Mouse (Mus musculus): Measurements from ENCODE around the gene Taar7b. TPM values are rescaled to one million over a fixed set of nuclear protein-coding genes. Genes with fewer than 3 reads are reported as not detected.

The Taar7b gene
- polyA plus RNA-seq (2012; fragmentation: generic; extraction: Trizol) = not detected

DNA sequence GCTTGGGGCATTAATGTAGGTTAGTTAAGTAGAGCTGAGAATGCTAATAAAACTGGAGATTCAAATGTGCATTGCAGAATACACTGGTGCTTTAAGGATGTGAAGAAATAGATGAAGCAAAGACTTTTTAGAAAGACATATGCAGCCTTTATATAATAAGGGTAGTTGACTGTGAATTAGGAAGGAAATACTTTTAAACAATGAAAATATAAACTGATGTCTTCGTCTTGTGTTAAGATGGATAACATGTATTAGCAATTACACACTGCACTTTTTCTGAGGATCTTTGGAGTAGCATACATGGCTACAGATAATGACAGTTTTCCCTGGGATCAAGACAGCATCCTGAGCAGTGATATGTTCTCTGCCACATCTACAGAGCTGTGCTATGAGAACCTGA is at the start of gene Taar7b:
Taar7b (plus strand) TSS at position 301 of the 400 bp plus-strand sequence.
- no peak within 1 kb of the TSS for H3K4me2 ChIP-seq (ENCODE audit: low read depth)
- TF ChIP-seq POLR2AphosphoS2 (IDR thresholded peaks at IDR 0.05; ENCODE audit: insufficient read length, low read depth) (no peak), TCF3 (IDR thresholded peaks at IDR 0.05; ENCODE audit: insufficient read length, low read depth) (no peak), SRF (IDR thresholded peaks at IDR 0.05; ENCODE audit: control insufficient read depth, insufficient read length, low read depth) (no peak), POLR2A (IDR thresholded peaks at IDR 0.05; ENCODE audit: insufficient read length, low read depth) (no peak), E2F4 (IDR thresholded peaks at IDR 0.05; ENCODE audit: insufficient read depth) (no peak), REST (IDR thresholded peaks at IDR 0.05; ENCODE audit: insufficient read depth, insufficient read length) (no peak), MYOG (IDR thresholded peaks at IDR 0.05; ENCODE audit: control insufficient read depth in 1 of 3, insufficient read depth in 1 of 3, insufficient read length in 2 of 3, low read depth in 2 of 3) (no peak)

DNA sequence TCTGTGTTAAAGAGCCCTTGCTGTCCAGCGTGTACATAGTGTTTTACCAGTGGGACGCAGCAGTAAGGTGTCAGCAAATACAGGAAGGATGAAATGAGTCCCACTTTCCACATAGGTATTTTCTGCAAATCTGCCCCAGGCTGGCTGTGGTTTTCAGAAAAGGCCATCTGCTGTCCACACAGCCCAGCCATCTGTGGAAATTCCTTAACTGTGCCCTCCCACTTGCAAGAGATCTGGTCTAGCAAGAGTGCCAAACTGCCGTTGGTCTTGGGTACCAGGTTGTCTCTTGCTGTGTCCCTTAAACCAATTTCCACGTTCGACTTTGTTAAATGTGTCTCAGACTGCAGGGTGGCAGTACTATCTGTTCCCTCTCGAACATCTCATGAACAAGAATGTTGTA is 48.0 kb upstream of the Taar7b start:
- Histone ChIP-seq H3K4me3 (no peak overlapping the region), H3K79me2 (ENCODE audit: control insufficient read depth, insufficient read depth) (no peaks in the 10 kb centered on the region), H3K4me2 (ENCODE audit: low read depth) (no peak overlapping the region), H3ac (ENCODE audit: control insufficient read depth, insufficient read length) (no peak overlapping the region), H3K36me3 (ENCODE audit: control insufficient read depth, insufficient read depth) (no peaks in the 10 kb centered on the region), H3K27me3 (ENCODE audit: control insufficient read depth, insufficient read depth, insufficient read length) (peaks cover 8% of the 10 kb centered on the region)
- no peak for TF ChIP-seq MYOG (IDR thresholded peaks at IDR 0.05; ENCODE audit: control insufficient read depth in 1 of 3, insufficient read depth in 1 of 3, insufficient read length in 2 of 3, low read depth in 2 of 3)
- TF ChIP-seq SRF (IDR thresholded peaks at IDR 0.05; ENCODE audit: control insufficient read depth, insufficient read length, low read depth) = no peak
- TF ChIP-seq TCF12 (IDR thresholded peaks at IDR 0.05; ENCODE audit: insufficient read depth, poor library complexity, severe bottlenecking) = no peak
- TF ChIP-seq MAX (IDR thresholded peaks at IDR 0.05; ENCODE audit: low read depth) = no peak
- no peak for TF ChIP-seq POLR2A (IDR thresholded peaks at IDR 0.05; ENCODE audit: insufficient read length, low read depth)
- TF ChIP-seq TCF3 (IDR thresholded peaks at IDR 0.05; ENCODE audit: insufficient read length, low read depth) = no peak
- TF ChIP-seq E2F4 (IDR thresholded peaks at IDR 0.05; ENCODE audit: insufficient read depth) = no peak
- no peak for TF ChIP-seq REST (IDR thresholded peaks at IDR 0.05; ENCODE audit: insufficient read depth, insufficient read length)
- TF ChIP-seq USF1 (IDR thresholded peaks at IDR 0.05; ENCODE audit: low read depth) = no peak
- no peak for TF ChIP-seq POLR2AphosphoS2 (IDR thresholded peaks at IDR 0.05; ENCODE audit: insufficient read length, low read depth)
- TF ChIP-seq MYOD1 (IDR thresholded peaks at IDR 0.05; ENCODE audit: control insufficient read depth in 1 of 3, insufficient read length in 2 of 3, low read depth in 2 of 3) = no peak
- no peak for TF ChIP-seq CEBPB (IDR thresholded peaks at IDR 0.05; ENCODE audit: insufficient read depth, poor library complexity, severe bottlenecking)

More for the DNA sequence above, at the start of gene Taar7b:
- H3K27me3 ChIP-seq (ENCODE audit: control insufficient read depth, insufficient read depth, insufficient read length) = no peaks in the 10 kb centered on the region
- no peak within 1 kb of the TSS for H3ac ChIP-seq (ENCODE audit: control insufficient read depth, insufficient read length)
- no peaks in the 10 kb centered on the region for H3K36me3 ChIP-seq (ENCODE audit: control insufficient read depth, insufficient read depth)
- no peak within 1 kb of the TSS for H3K4me3 ChIP-seq
- no peaks in the 10 kb centered on the region for H3K79me2 ChIP-seq (ENCODE audit: control insufficient read depth, insufficient read depth)

DNA sequence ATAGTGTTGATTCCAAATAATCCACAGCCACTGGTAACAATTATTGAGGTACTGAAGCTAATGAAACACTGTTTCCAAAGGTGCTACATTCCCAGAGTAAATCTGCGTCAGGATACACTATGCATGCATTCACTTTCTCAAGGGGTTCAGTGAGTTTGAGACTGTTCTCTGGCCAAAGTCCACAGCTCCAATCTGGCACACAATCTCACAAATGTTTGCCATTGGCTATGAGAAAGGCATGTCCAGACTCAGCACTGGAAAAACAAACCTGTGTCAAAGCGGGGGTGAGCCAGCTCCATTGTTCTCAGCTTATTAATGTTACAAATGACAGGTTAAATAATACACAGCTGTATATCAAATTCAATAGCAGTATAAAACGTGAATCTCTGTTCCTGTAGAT is 40.7 kb upstream of the Taar7b start:
- no peaks in the 10 kb centered on the region for H3K27me3 ChIP-seq (ENCODE audit: control insufficient read depth, insufficient read depth, insufficient read length)
- no peaks in the 10 kb centered on the region for H3K79me2 ChIP-seq (ENCODE audit: control insufficient read depth, insufficient read depth)
- H3K4me2 ChIP-seq (ENCODE audit: low read depth) = no peak overlapping the region
- no peak overlapping the region for H3K4me3 ChIP-seq
- no peaks in the 10 kb centered on the region for H3K36me3 ChIP-seq (ENCODE audit: control insufficient read depth, insufficient read depth)
- TF ChIP-seq SRF (IDR thresholded peaks at IDR 0.05; ENCODE audit: control insufficient read depth, insufficient read length, low read depth) = no peak
- no peak for TF ChIP-seq MYOD1 (IDR thresholded peaks at IDR 0.05; ENCODE audit: control insufficient read depth in 1 of 3, insufficient read length in 2 of 3, low read depth in 2 of 3)
- no peak for TF ChIP-seq TCF3 (IDR thresholded peaks at IDR 0.05; ENCODE audit: insufficient read length, low read depth)
- no peak for TF ChIP-seq POLR2A (IDR thresholded peaks at IDR 0.05; ENCODE audit: insufficient read length, low read depth)
- no peak for TF ChIP-seq MYOG (IDR thresholded peaks at IDR 0.05; ENCODE audit: control insufficient read depth in 1 of 3, insufficient read depth in 1 of 3, insufficient read length in 2 of 3, low read depth in 2 of 3)
- no peak for TF ChIP-seq TCF12 (IDR thresholded peaks at IDR 0.05; ENCODE audit: insufficient read depth, poor library complexity, severe bottlenecking)
- TF ChIP-seq REST (IDR thresholded peaks at IDR 0.05; ENCODE audit: insufficient read depth, insufficient read length) = no peak
- no peak for TF ChIP-seq USF1 (IDR thresholded peaks at IDR 0.05; ENCODE audit: low read depth)
- no peak for TF ChIP-seq POLR2AphosphoS2 (IDR thresholded peaks at IDR 0.05; ENCODE audit: insufficient read length, low read depth)
- no peak for TF ChIP-seq MAX (IDR thresholded peaks at IDR 0.05; ENCODE audit: low read depth)
- no peak for TF ChIP-seq CEBPB (IDR thresholded peaks at IDR 0.05; ENCODE audit: insufficient read depth, poor library complexity, severe bottlenecking)
- no peak for TF ChIP-seq E2F4 (IDR thresholded peaks at IDR 0.05; ENCODE audit: insufficient read depth)
- H3ac ChIP-seq (ENCODE audit: control insufficient read depth, insufficient read length) = no peak overlapping the region

DNA sequence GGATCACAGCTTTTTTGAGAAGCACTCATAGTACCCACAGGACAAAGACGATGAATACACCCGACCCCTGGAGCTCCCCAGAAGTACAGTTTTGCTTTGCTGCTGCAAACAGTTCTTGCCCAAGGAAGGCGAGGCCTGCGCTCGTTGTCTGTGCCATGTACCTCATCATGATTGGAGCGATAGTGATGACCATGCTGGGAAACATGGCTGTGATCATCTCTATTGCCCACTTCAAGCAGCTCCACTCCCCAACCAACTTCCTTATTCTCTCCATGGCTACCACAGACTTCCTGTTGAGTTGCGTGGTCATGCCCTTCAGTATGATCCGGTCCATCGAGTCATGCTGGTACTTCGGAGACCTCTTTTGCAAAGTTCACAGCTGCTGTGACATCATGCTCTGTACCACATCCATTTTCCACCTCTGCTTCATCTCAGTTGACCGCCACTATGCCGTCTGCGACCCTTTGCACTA is 39.3 kb upstream of the Taar7b start, which contains the start of gene Taar4:
Taar4 (plus strand) TSS at position 51 of the 472 bp plus-strand sequence.
- TF ChIP-seq E2F4 (IDR thresholded peaks at IDR 0.05; ENCODE audit: insufficient read depth) = no peak
- TF ChIP-seq MAX (IDR thresholded peaks at IDR 0.05; ENCODE audit: low read depth) = no peak
- TF ChIP-seq SRF (IDR thresholded peaks at IDR 0.05; ENCODE audit: control insufficient read depth, insufficient read length, low read depth) = no peak
- no peak for TF ChIP-seq MYOG (IDR thresholded peaks at IDR 0.05; ENCODE audit: control insufficient read depth in 1 of 3, insufficient read depth in 1 of 3, insufficient read length in 2 of 3, low read depth in 2 of 3)
- TF ChIP-seq TCF3 (IDR thresholded peaks at IDR 0.05; ENCODE audit: insufficient read length, low read depth) = no peak
- TF ChIP-seq REST (IDR thresholded peaks at IDR 0.05; ENCODE audit: insufficient read depth, insufficient read length) = no peak
- TF ChIP-seq POLR2A (IDR thresholded peaks at IDR 0.05; ENCODE audit: insufficient read length, low read depth) = no peak
- TF ChIP-seq CEBPB (IDR thresholded peaks at IDR 0.05; ENCODE audit: insufficient read depth, poor library complexity, severe bottlenecking) = no peak
- Histone ChIP-seq H3K4me3 (no peak within 1 kb of the TSS), H3K79me2 (ENCODE audit: control insufficient read depth, insufficient read depth) (no peaks in the 10 kb centered on the region), H3K4me2 (ENCODE audit: low read depth) (no peak within 1 kb of the TSS), H3ac (ENCODE audit: control insufficient read depth, insufficient read length) (no peak within 1 kb of the TSS), H3K27me3 (ENCODE audit: control insufficient read depth, insufficient read depth, insufficient read length) (peaks cover 5% of the 10 kb centered on the region), H3K36me3 (ENCODE audit: control insufficient read depth, insufficient read depth) (no peaks in the 10 kb centered on the region)

DNA sequence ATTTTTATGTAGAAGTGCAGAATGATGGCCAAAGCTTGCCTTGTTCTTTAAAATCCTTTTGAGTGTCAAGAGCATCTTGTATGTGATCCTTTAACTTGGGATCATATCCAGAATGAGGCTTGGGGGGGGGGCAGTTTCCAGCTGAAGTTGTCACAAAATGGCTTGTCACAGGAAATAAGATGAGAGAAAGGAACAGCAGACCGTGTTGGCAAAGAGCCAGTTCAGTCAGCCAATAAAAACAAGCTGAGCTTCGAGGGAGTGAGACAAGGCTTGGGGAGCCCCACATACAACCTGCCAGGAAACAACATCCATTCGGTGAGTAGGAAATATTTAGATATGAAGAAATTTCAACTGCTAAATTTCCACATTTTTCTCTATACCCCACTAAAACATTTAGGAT is 36.3 kb upstream of the Taar7b start:
- Histone ChIP-seq H3K36me3 (ENCODE audit: control insufficient read depth, insufficient read depth) (no peaks in the 10 kb centered on the region), H3K4me3 (no peak overlapping the region), H3ac (ENCODE audit: control insufficient read depth, insufficient read length) (no peak overlapping the region), H3K79me2 (ENCODE audit: control insufficient read depth, insufficient read depth) (no peaks in the 10 kb centered on the region), H3K27me3 (ENCODE audit: control insufficient read depth, insufficient read depth, insufficient read length) (peaks cover 5% of the 10 kb centered on the region), H3K4me2 (ENCODE audit: low read depth) (no peak overlapping the region)
- TF ChIP-seq TCF12 (IDR thresholded peaks at IDR 0.05; ENCODE audit: insufficient read depth, poor library complexity, severe bottlenecking) = no peak
- no peak for TF ChIP-seq SRF (IDR thresholded peaks at IDR 0.05; ENCODE audit: control insufficient read depth, insufficient read length, low read depth)
- no peak for TF ChIP-seq POLR2A (IDR thresholded peaks at IDR 0.05; ENCODE audit: insufficient read length, low read depth)
- TF ChIP-seq TCF3 (IDR thresholded peaks at IDR 0.05; ENCODE audit: insufficient read length, low read depth) = no peak
- TF ChIP-seq REST (IDR thresholded peaks at IDR 0.05; ENCODE audit: insufficient read depth, insufficient read length) = no peak
- TF ChIP-seq MYOD1 (IDR thresholded peaks at IDR 0.05; ENCODE audit: control insufficient read depth in 1 of 3, insufficient read length in 2 of 3, low read depth in 2 of 3) = no peak
- TF ChIP-seq POLR2AphosphoS2 (IDR thresholded peaks at IDR 0.05; ENCODE audit: insufficient read length, low read depth) = no peak
- no peak for TF ChIP-seq MYOG (IDR thresholded peaks at IDR 0.05; ENCODE audit: control insufficient read depth in 1 of 3, insufficient read depth in 1 of 3, insufficient read length in 2 of 3, low read depth in 2 of 3)
- no peak for TF ChIP-seq USF1 (IDR thresholded peaks at IDR 0.05; ENCODE audit: low read depth)
- no peak for TF ChIP-seq CEBPB (IDR thresholded peaks at IDR 0.05; ENCODE audit: insufficient read depth, poor library complexity, severe bottlenecking)
- no peak for TF ChIP-seq MAX (IDR thresholded peaks at IDR 0.05; ENCODE audit: low read depth)
- TF ChIP-seq E2F4 (IDR thresholded peaks at IDR 0.05; ENCODE audit: insufficient read depth) = no peak

All from myocyte (in vitro differentiated cells).